Mouse (Mus musculus) embryonic facial prominence, embryonic 14.5 days (tissue): Measurements from ENCODE around the gene Myh11. TPM values are rescaled to one million over a fixed set of nuclear protein-coding genes. Genes with fewer than 3 reads are reported as not detected.
A peak's percentile ranks its signal among the peaks of the same experiment; 100 is the strongest.

Experiments
- ATAC-seq: fragments of 200-750 bp; cut with Nextera tagmentation; 2 replicates; pipeline ENCODE4 v1.8.0; 2017; ENCODE audit warnings: low read depth, moderate number of reproducible peaks, moderate TSS enrichment
- DNase-seq: peaks from one replicate; pipeline ENCODE4 v3.0.0-alpha.2; 2015; ENCODE audit warnings: low spot score
- H3K27ac ChIP-seq: fragments of 300-500 bp; sonication (generic); replicated peaks from 2 replicates; pipeline ENCODE4 v1.5.1; 2014; ENCODE audit warnings: low read depth, mild to moderate bottlenecking, low read length, moderate library complexity
- H3K27me3 ChIP-seq: fragments of 300-500 bp; sonication (generic); replicated peaks from 2 replicates; pipeline ENCODE4 v1.6.1; 2014; ENCODE audit warnings: low read length; ENCODE audit not compliant: control insufficient read depth, insufficient read depth
- H3K36me3 ChIP-seq: fragments of 300-500 bp; sonication (generic); 2 replicates; pipeline ENCODE4 v1.6.1; 2014; ENCODE audit warnings: low read length, mixed read lengths; ENCODE audit not compliant: control insufficient read depth, insufficient read depth
- H3K4me1 ChIP-seq: fragments of 300-500 bp; sonication (generic); 2 replicates; pipeline ENCODE4 v1.6.1; 2014; ENCODE audit warnings: antibody characterized with exemption, low read length; ENCODE audit not compliant: control insufficient read depth, insufficient read depth
- H3K4me2 ChIP-seq: fragments of 300-500 bp; sonication (generic); 2 replicates; pipeline ENCODE4 v1.6.1; 2014; ENCODE audit warnings: low read depth, mild to moderate bottlenecking, low read length, moderate library complexity, mixed read lengths
- H3K4me3 ChIP-seq: fragments of 300-500 bp; sonication (generic); 2 replicates; pipeline ENCODE4 v1.5.1; 2014; ENCODE audit warnings: low read depth, mild to moderate bottlenecking, low read length
- H3K9ac ChIP-seq: fragments of 300-500 bp; sonication (generic); 2 replicates; pipeline ENCODE4 v1.6.1; 2014; ENCODE audit warnings: low read depth, mild to moderate bottlenecking, low read length, moderate library complexity, mixed read lengths
- H3K9me3 ChIP-seq: fragments of 300-500 bp; sonication (generic); 2 replicates; pipeline ENCODE4 v1.6.1; 2016; ENCODE audit warnings: low read length; ENCODE audit not compliant: control insufficient read depth
- WGBS: fragments of 180-500 bp; shearing (Covaris S2); extraction: QIAGEN DNeasy Blood & Tissue Kit; methylation state at CpG from one replicate; pipeline ENCODE4 v1.1.7; 2014; 5-methylcytosine and 5-hydroxymethylcytosine counted together
- microRNA counts: library from miRNA; unstranded; fragments of <30 nt; microRNA quantifications from one replicate; lab custom pipeline; 2017
- microRNA-seq: library from miRNA; unstranded; fragments of <30 nt; microRNA quantifications from one replicate; pipeline ENCODE4, GENCODE M21; 2016; ENCODE audit warnings: borderline number of aligned reads
- polyA plus RNA-seq: library from polyadenylated mRNA; unstranded; fragments of >200 nt; fragmentation: Nextera tagmentation; extraction: Ambion mirVana; gene quantifications from 2 replicates; pipeline ENCODE4 v1.2.1, GENCODE M21; 2014

The Myh11 gene
- polyA plus RNA-seq, 1 experiment from 2014 or later, result 4.0 TPM

DNA sequence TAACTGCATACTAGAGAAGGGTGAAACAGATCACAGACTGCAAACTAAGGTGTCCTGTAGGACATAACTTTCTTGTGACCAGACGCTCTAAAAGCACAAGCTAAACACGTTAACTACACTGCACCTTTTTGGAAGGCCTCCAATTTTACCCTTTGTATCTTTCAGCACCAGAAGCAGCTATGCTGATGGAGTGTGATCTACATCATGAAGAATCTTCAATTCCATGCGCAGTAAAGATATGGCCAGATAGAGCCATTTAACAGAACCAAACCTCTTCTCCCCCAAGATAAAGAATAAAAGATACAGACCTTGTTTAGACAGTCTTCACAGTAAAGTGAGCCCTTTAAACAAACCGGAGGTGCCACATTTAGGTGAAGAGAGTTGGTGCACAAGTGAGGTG, 139.5 kb downstream of the Myh11 start:
- Histone ChIP-seq H3K9ac (no peak overlapping the region), H3K9me3 (no peaks in the 10 kb centered on the region), H3K4me3 (no peak overlapping the region), H3K27me3 (no peaks in the 10 kb centered on the region), H3K36me3 (peaks cover 56% of the 10 kb centered on the region), H3K4me2 (no peak overlapping the region), H3K27ac (no peak overlapping the region), H3K4me1 (no peaks in the 10 kb centered on the region)
- ATAC-seq (no peak), DNase-seq (no peak)
- WGBS, result 90% methylated on average over 4 of the region's 4 CpGs

DNA sequence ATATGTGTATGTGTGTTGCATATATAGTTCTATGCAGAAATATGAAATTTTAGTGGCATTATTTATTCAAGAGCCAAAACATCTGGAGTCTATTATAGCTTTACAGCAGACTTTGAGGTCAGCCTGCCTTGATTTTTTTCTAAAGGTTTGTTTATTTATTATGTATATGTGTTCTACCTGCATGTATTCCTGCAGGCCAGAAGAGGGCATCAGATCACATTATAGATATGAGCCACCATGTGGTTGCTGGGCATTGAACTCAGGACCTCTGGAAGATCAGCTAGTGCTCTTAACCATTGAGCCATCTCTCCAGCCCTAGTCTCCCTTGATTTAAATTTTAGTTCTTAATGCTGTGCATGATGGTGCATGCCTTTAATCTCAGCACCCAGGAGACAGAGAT, 143.5 kb downstream of the Myh11 start:
- no peaks in the 10 kb centered on the region for H3K9me3 ChIP-seq
- no peaks in the 10 kb centered on the region for H3K4me1 ChIP-seq
- DNase-seq, result no peak
- ATAC-seq, result no peak
- no peaks in the 10 kb centered on the region for H3K27me3 ChIP-seq
- no peak overlapping the region for H3K4me3 ChIP-seq
- peaks cover 81% of the 10 kb centered on the region for H3K36me3 ChIP-seq
- H3K27ac ChIP-seq, result no peak overlapping the region
- H3K4me2 ChIP-seq, result no peak overlapping the region
- no peak overlapping the region for H3K9ac ChIP-seq

MicroRNAs encoded within 50 kb of the gene (microRNA counts, 519-probe panel; counts per million panel counts)
- 2,601 counts per million, percentile 54 among the panel's probes with 10 or more counts for microRNA mmu-miR-484 (lab: Ali Mortazavi, UCI)

Small RNAs within 50 kb of the gene (microRNA-seq; reads per million reads assigned to microRNA genes)
- gene Mir484, result 2,413 reads per million, percentile 82 among the genes with 10 or more reads in this experiment

Other genes starting within 250 kb of the Myh11 start
- 79.8 and 97.3 TPM in 2 replicates for gene Nde1, start 128.1 kb downstream of the Myh11 start, polyA plus RNA-seq
- gene Marf1, start 128.0 kb downstream of the Myh11 start, polyA plus RNA-seq, result 14.8 and 14.9 TPM in 2 replicates
- 126 and 148 TPM in 2 replicates for gene Fopnl, start 26.0 kb upstream of the Myh11 start, polyA plus RNA-seq
- gene Abcc1, start 70.2 kb upstream of the Myh11 start, polyA plus RNA-seq, result 9.7 and 10.4 TPM in 2 replicates